Mouse (Mus musculus): Measurements from ENCODE around the gene Zkscan1. TPM values are rescaled to one million over a fixed set of nuclear protein-coding genes. Genes with fewer than 3 reads are reported as not detected.
"Not testable (repeated sequence)": the region's sequence is repeated elsewhere in the genome, so short reads cannot be mapped to it uniquely, and the experiment has no call there.

The Zkscan1 gene
- total RNA-seq (2015; ENCODE audit: low replicate concordance) (10.0 and 15.7 TPM in 2 replicates), total RNA-seq (2017; ENCODE audit: low replicate concordance) (11.1 and 16.9 TPM in 2 replicates)

GRCm38 (mm10) chr5:138084996-138085395 lies at the start of gene Zkscan1:
TSS of gene Zkscan1 (plus strand) at chr5:138085084.
- peak; percentile 93 for ATAC-seq (replicated peaks; ENCODE audit: low FRiP score, poor library complexity, severe bottlenecking)

- not testable (repeated sequence) for ATAC-seq (replicated peaks; ENCODE audit: low FRiP score, poor library complexity, severe bottlenecking)
These were observed 32.0 kb upstream of the Zkscan1 start, which contains the start of gene Smok3c for GRCm38 (mm10) chr5:138052894-138053293. TSS of gene Smok3c (plus strand) at chr5:138053194.

- ATAC-seq (replicated peaks; ENCODE audit: low FRiP score, poor library complexity, severe bottlenecking): no peak
These were observed 11.1 kb upstream of the Zkscan1 start for GRCm38 (mm10) chr5:138073803-138074202.

GRCm38 (mm10) chr5:138075684-138076083 lies 9.2 kb upstream of the Zkscan1 start:
- ATAC-seq (replicated peaks; ENCODE audit: low FRiP score, poor library complexity, severe bottlenecking): no peak

- no peak for ATAC-seq (replicated peaks; ENCODE audit: low FRiP score, poor library complexity, severe bottlenecking)
These were observed 8.7 kb upstream of the Zkscan1 start for GRCm38 (mm10) chr5:138076148-138076547.

- no peak for ATAC-seq (replicated peaks; ENCODE audit: low FRiP score, poor library complexity, severe bottlenecking)
These were observed 4.4 kb upstream of the Zkscan1 start for GRCm38 (mm10) chr5:138080456-138080855.

GRCm38 (mm10) chr5:138081446-138081845 lies 3.4 kb upstream of the Zkscan1 start:
- ATAC-seq (replicated peaks; ENCODE audit: low FRiP score, poor library complexity, severe bottlenecking): no peak

GRCm38 (mm10) chr5:138083318-138083900 lies 1.5 kb upstream of the Zkscan1 start:
- no peak for ATAC-seq (replicated peaks; ENCODE audit: low FRiP score, poor library complexity, severe bottlenecking)

- ATAC-seq (replicated peaks; ENCODE audit: low FRiP score, poor library complexity, severe bottlenecking): no peak
These were observed 948 bp upstream of the Zkscan1 start for GRCm38 (mm10) chr5:138083936-138084335.

GRCm38 (mm10) chr5:138084507-138084906 lies 377 bp upstream of the Zkscan1 start:
- ATAC-seq (replicated peaks; ENCODE audit: low FRiP score, poor library complexity, severe bottlenecking): peak; percentile 72

GRCm38 (mm10) chr5:138085421-138085911 lies 582 bp downstream of the Zkscan1 start:
- peak; percentile 24 for ATAC-seq (replicated peaks; ENCODE audit: low FRiP score, poor library complexity, severe bottlenecking)

- ATAC-seq (replicated peaks; ENCODE audit: low FRiP score, poor library complexity, severe bottlenecking): no peak
These were observed 2.0 kb downstream of the Zkscan1 start for GRCm38 (mm10) chr5:138086842-138087241.

- no peak for ATAC-seq (replicated peaks; ENCODE audit: low FRiP score, poor library complexity, severe bottlenecking)
These were observed 3.5 kb downstream of the Zkscan1 start for GRCm38 (mm10) chr5:138088366-138088765.

GRCm38 (mm10) chr5:138089108-138089551 lies 4.2 kb downstream of the Zkscan1 start:
- no peak for ATAC-seq (replicated peaks; ENCODE audit: low FRiP score, poor library complexity, severe bottlenecking)

- ATAC-seq (replicated peaks; ENCODE audit: low FRiP score, poor library complexity, severe bottlenecking): no peak
These were observed 5.4 kb downstream of the Zkscan1 start for GRCm38 (mm10) chr5:138090271-138090670.

GRCm38 (mm10) chr5:138090737-138091136 lies 5.9 kb downstream of the Zkscan1 start:
- no peak for ATAC-seq (replicated peaks; ENCODE audit: low FRiP score, poor library complexity, severe bottlenecking)

- ATAC-seq (replicated peaks; ENCODE audit: low FRiP score, poor library complexity, severe bottlenecking): no peak
These were observed 7.9 kb downstream of the Zkscan1 start for GRCm38 (mm10) chr5:138092771-138093170.

GRCm38 (mm10) chr5:138094474-138094873 lies 9.6 kb downstream of the Zkscan1 start:
- no peak for ATAC-seq (replicated peaks; ENCODE audit: low FRiP score, poor library complexity, severe bottlenecking)

GRCm38 (mm10) chr5:138104976-138105375 lies 20.1 kb downstream of the Zkscan1 start:
- ATAC-seq (replicated peaks; ENCODE audit: low FRiP score, poor library complexity, severe bottlenecking): no peak

GRCm38 (mm10) chr5:138107130-138107529 lies 22.2 kb downstream of the Zkscan1 start:
- ATAC-seq (replicated peaks; ENCODE audit: low FRiP score, poor library complexity, severe bottlenecking): no peak

- ATAC-seq (replicated peaks; ENCODE audit: low FRiP score, poor library complexity, severe bottlenecking): not testable (repeated sequence)
These were observed 25.0 kb downstream of the Zkscan1 start for GRCm38 (mm10) chr5:138109847-138110396.

Measured in erythroblast, adult 5-6 weeks (primary cell).